Mouse (Mus musculus): ENCODE measurements at regions not wholly inside any gene's neighbourhood (a gene's known extent, or its start where the extent isn't known, plus 50 kb on each side); places are given as distances from the start of the nearest gene placed in this dataset.

GRCm38 (mm10) chr2:117980856-117981255 lies 130.8 kb upstream of the Thbs1 start:
- no peak for TF ChIP-seq CTCF (IDR thresholded peaks at IDR 0.05; ENCODE audit: control insufficient read depth, insufficient read depth, insufficient read length)
- no peak for TF ChIP-seq MYOG (IDR thresholded peaks at IDR 0.05; ENCODE audit: control insufficient read depth, extremely low read depth, insufficient read length)
- TF ChIP-seq USF1 (IDR thresholded peaks at IDR 0.05; ENCODE audit: low read depth), result no peak
- no peak for TF ChIP-seq MAX (IDR thresholded peaks at IDR 0.05)

Data from C2C12 (cell line).